Mouse (Mus musculus) thymus, postnatal 10 days (tissue): ENCODE results near the gene Ddah2.
A peak's percentile ranks its signal among the peaks of the same experiment; 100 is the strongest.

ENCODE experiments used
- DNase-seq, 2 experiments: peaks; one replicate each; pipeline ENCODE4 v3.0.0; 2021; ENCODE audit warnings: low spot score in 2 of 2

Ddah2 gene

DNA sequence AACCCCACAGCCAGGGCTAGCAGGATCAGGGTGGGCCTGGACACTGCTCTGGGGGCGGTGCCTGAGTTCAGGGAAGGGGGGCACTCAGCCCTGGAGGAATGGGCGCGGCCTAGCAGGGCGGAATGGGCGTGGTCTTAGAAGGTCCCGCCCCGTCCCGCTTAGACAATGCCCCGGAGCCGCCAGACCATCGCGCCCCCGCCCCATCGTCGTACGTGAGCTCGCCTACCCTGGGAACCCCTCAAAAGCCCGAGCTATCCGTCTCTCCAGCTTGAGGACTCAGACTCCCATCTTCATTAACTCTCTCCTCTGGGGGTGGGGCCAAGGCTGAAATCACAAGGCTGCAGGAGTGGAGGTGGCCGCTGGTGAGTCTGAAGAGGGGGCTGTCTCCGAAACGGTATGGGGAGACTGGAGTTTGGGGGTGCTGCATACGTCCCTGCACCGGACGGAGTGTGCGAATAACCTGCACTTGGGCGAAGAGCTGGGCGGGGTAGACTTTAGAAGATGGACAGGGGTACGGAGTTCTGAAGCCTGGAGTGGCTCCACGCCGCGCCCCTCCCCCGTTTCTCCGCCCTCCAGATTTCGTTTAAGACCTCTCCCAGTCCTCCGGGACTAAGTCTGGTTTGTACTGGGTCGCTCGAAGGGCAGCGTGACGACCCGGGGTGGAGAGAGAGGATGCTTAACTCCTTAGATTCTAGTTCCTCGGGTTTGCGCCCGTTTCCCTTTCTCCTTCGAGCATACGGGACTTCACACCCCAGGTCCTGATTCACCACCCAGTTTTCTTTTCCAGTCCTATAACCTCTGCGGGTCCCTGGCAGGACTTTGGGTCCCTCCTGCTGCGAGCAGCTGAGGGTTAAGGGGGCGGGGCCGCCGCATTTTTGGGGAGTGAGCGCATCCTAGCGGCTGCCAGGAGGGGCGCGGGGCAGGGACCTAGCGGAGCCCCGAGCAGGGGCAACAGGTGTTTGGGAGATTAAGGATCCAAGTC, at the start of gene Ddah2:
TSS of gene Ddah2 (plus strand) at position 125 of the 982 bp plus-strand sequence.
- peak; percentile 84 to 94 for DNase-seq

DNA sequence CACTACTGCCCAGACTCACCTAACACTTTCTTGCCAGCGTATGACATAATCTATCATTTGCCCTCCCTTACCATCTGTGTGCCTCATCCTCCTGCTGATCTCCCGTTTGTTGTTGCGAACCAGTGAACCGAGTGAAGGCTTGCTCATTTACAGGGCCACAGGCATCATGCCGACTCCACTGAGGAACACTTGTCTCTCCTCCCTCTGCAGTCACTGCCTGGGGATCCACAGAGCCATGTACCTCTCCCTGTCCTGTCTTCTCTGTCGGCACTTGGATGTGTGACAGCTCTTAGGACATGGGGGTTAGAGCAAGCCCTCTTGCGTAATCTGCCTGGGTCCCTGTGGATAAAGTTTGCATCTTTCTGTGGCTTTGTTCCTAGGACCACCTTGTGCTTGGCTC, 49.2 kb upstream of the Ddah2 start:
- no peak for DNase-seq

DNA sequence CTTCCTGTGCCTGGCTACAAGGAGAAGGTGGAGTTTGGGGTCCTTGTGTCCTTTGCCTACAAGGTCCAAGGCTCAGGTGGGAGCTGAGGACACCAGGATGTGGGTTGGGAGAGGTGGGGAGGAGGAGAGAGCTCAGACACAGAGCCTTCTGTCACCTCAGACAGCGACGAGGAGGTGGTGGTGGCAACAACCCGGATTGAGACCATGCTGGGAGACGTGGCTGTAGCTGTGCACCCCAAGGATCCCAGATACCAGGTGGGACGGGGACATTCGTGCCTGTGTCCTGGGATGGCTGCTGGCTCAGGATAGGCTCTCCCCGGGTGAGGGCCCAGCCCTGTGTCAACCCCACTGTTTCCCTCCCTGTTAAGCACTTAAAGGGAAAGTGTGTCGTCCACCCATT, 47.4 kb upstream of the Ddah2 start:
- DNase-seq, result no peak

DNA sequence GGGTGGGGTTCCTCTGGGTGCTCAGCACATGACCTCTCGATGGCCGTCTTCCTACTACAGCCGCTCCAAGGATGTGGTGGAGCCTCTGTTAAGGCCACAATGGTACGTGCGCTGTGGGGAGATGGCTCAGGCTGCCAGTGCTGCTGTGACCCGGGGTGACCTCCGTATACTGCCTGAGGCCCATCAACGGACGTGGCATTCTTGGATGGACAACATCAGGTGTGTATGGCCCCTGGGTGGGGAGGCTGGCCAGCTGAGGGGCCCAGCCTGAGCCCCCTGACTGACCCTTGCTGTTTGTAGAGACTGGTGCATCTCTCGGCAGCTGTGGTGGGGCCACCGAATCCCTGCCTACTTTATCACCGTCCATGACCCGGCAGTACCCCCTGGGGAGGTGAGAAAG, 46.4 kb upstream of the Ddah2 start:
- no peak for DNase-seq

DNA sequence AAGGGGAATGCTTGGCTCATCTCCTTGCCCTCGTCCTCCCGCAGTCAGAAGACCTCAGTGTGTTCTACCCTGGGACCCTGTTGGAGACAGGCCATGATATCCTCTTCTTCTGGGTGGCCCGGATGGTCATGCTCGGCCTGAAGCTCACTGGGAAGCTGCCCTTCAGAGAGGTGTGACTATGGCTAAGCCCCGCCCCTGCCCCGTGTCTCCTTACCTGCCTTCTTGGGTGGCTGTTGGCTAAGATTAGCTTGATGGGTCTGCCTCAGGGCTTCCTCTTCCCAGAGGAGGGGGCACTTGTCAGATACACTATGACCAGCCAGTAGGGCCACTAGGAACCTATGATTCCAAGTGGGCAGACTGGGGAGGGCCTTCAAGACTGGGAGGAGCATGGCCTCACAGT, 45.6 kb upstream of the Ddah2 start:
- DNase-seq, result no peak

DNA sequence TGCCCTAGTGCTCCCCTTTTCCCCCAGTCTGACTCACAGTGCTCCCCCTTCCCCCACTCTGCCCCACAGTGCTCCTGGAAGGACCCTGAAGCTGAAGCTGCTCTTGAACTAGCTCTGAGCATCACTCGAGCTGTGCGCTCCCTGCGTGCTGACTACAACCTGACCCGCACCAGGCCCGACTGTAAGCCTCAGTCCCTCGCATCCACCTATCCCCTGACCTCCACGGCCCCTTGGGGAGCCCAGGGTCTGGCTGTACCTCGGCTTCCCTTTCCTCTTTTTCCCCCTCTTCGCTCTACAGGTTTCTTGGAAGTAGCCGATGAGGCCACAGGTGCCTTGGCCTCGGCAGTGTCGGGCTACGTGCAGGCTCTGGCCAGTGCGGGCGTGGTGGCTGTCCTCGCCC, 43.5 kb upstream of the Ddah2 start:
- DNase-seq, result no peak

DNA sequence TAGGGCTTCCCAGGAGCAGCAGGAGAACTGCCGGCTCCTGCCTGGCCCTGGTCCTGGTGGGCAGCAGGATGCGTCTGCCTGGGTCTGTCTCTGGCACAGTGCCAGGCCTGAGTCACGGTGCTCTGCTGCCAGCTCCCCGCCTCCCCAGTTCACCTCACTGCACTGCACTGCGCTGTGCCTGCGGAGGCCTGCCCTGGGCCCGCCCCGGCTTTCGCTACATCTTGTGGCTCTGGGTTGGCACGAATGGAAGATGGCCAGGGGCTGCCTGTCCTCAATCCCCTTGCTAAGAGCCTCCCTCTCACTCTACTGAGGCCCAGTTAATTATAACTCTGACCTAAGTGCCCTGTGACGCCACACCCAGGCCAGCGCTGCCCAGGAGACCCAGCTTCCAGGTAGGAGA, 42.5 kb upstream of the Ddah2 start, which contains the start of gene Vwa7:
TSS of gene Vwa7 (plus strand) at position 204 of the 400 bp plus-strand sequence.
- no peak for DNase-seq

DNA sequence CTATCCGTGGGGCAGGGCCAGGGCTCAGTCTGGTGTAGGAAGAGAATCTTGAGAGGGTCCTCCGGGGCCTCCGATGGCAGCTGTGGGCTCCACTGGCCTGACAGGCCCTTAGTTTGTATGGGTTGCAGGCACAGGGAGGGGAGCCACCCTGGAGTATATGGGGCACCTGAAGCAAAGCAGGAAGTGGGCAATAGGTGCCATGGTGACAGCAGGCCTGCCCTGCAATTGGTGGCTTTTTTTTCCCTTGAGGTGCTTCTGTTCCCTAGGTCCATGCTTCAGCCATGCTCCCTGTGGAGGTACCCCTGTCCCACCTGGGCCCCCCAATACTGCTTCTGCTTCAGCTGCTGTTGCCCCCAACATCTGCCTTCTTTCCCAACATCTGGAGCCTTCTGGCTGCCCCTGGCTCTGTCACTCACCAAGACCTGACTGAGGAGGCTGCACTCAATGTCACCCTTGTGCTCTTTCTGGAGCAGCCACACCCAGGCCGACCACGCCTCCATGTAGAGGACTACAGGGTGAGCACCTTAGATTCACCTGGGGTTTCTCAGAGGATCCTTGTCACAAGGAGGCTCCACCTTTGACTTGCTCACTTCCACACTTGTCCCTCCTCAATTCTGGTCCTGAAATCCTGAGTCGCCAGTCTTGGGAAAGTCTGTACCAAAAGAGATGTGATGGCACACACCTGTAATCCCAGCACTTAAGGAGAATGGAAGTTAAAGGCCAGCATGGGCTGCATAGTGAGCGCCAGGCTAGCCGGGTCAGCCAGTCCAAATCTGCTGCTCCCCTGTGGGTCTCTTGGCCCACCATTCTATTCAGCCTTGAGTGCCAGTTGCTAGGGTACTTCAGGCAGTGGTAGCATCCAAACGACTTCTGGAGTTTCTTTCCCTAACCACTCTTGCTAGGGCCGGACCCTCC, 41.8 kb upstream of the Ddah2 start:
- DNase-seq, result no peak

DNA sequence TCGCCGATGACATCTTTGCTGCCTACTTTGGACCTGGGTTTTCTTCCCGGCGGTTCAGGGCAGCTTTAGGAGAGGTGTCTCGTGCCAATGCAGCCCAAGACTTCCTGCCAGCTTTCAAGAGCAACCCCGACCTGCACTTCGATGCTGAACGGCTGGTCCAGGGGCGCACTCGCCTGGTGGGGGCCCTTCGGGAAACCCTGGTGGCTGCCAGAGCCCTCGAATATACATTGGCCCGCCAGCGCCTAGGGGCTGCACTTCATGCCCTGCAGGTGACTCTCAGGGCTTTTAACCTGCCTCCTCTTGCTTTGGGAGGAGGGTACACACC, 41.2 kb upstream of the Ddah2 start:
- DNase-seq, result no peak

DNA sequence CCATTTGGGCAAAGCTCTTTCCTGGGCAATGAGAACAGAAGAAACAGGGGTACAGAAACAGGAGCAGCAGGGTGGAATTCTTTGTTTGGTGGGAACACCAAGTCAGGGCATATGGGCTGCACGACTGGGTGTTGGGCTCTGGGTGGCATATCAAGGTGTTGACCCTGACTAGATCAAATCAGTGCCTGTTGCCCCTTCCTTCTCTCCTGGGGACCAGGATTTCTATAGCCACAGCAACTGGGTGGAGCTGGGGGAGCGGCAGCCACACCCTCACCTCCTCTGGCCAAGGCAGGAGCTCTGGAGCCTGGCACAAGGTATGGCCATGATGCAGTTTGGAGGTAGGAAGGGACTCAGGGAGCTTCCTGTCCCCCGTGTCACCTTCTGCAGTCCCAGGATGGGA, 40.7 kb upstream of the Ddah2 start:
- no peak for DNase-seq

DNA sequence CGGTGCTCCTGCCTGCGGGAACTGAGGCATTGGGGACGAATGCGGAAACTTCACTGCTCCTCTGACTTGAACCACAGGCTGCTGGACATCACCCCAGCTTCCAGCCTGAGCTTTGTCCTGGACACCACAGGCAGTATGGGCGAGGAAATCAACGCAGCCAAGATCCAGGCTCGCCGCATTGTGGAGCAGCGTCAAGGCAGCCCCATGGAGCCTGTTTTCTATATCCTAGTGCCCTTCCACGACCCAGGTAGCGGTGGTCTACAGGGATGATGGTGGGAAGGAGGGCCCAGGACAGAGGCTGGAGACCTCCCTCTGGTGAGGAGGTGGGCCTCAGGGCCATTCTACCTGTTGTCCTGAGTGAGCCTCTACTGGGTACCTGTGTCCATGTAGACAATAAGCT, 38.9 kb upstream of the Ddah2 start:
- no peak for DNase-seq

DNA sequence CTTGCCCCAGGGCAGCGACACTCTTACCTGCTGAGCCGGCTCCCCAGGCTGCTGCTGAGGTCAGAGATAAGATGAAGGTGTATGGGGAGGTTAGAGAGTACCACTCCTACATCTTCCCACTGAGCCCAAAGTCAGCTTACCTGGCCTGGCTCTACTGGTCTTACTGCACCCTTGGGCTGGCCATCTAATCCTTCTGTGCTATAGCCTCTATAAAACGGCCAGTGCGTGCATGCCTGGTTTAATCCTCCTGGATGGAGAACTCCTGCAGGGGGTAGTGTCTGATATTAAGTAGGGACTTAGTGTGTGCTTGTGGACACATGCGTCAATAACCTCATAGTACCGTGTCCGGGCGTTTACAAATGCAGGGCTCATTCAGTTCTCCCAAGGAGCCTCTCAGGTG, 38.3 kb upstream of the Ddah2 start:
- DNase-seq, result no peak

DNA sequence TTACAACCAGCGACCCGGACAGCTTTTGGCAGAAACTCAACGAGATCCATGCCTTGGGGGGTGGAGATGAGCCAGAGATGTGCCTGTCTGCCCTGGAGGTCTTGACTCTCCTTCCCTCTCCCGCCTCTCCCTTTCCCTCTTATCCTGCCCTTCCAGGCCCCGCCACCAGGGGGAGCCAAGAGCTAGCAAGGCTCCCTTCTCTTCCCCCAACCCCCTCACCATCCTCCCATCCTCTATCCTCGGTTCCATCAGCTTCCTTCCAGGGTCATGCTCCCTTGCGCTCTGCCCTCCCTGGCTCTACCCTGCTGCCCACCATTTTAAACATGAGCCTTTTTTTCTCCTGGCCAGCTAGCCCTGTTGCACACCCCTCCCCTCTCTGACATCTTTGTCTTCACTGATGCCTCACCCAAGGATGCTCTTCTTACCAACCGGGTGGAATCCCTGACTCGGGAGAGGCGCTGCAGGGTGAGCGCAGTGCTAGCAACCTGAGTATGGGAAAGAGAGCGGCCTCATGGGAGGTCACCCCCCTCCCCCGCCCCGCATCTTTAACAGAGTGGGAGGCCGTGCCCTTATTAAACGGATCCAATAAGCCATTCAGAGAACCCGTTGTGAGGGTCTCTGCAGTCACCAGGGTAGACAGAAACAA, 37.5 kb upstream of the Ddah2 start:
- DNase-seq, result peak; percentile 81 to 96

DNA sequence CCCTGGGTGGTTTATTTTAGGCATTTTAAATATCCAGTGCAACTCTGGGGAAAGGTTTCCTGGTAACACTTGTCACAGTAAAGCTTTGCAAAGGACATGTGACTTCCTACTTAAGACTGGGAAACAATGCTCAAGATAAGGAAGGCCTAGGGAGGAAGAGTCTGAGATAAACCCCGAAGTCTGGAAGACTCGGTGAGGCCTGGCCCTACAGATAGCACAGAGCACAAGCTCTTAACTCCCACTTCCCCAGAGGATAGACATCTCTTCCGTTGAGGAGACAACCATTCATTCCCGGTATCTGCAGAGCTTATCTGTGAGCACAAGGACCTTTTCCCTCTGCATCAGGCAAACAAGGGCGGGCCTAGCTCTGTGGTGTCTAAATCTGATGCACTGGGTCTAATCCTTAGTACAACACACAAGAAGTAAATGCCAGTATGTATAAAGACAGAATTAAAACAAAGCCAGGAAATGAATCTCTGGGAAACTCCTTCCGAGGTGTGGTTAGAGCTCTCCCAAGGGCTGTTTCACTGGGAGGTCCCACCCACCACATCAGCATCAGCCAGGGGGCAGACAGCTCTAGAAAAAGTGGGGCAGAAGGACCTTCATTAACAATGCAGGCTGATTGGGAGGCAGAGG, 36.9 kb upstream of the Ddah2 start:
- DNase-seq, result no peak

DNA sequence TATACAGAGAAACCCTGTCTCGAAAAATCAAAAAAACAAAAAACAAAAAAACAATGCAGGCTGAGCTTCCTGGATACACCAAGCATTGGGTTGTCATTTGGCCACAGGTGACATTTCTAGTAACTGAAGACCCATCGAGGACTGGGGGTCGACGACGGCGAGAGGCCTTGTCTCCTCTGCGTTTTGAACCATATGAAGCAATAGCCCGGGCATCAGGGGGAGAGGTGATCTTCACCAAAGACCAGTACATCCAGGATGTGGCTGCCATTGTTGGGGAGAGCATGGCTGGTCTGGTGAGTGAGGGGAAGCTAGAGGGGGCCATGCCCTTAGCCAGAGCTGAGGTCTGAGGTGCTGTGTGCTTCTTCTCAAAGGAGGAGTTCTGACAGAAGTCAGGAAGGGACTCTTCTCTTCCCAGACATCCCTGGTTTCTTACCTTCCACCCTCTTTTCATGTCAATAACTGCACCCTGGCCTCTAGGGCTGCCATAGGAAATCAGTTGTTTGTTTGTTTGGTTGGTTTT, 36.2 kb upstream of the Ddah2 start:
- DNase-seq, result no peak

DNA sequence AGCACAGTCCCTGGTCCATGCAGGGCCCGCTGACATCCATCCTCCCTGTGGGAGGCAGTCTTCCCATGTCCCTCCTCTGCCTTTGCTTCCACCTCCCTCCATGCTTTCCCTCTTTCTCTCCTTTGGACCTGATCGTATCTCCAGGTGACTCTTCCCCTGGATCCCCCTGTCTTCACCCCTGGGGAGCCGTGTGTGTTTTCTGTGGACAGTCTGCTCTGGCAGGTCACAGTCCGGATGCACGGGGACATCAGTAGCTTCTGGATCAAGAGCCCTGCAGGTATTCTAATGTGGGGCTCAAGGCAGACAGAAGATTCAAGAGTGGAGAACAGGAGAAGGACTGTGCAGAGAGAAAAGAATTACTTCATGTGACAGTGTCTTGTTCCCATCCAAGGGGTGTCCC, 35.6 kb upstream of the Ddah2 start:
- DNase-seq, result no peak

DNA sequence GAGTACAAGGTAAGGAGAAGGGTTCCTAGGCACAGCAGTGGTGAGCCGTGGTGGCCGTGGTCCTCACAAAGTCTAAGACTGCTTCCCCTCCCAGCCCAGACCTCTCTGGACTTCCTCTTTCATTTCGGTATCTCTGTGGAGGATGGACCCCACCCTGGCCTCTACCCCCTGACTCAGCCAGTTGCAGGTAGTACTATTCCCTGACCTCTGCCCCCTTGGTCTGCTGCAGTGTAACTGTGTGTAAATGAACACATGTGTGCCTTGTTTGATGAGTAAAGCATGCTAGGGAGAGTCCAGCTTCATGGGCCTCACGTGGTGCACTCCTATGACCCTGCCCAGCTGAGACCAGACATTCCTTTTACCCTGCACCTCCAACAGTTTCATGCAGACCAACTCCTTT, 35.1 kb upstream of the Ddah2 start:
- no peak for DNase-seq

DNA sequence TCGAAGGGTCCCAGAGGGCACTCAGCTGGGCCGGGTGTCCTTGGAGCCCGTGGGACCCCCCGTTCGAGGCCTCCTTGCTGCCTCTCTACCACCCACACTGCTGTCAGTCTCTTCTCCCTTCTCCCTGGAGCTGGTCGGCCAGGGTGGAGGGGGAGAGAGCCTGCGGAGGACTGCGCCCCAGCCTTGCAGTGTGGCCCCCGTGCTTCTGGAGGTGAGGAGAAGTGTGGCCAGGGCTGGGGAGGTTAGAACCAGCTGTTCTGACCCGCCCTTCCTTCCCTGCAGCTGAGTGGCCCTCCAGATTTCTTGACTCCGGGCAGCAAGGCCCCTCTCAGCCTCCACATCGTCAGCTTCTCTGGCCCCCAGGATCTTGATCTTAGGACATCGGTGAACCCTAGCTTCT, 34.6 kb upstream of the Ddah2 start:
- DNase-seq, result no peak

DNA sequence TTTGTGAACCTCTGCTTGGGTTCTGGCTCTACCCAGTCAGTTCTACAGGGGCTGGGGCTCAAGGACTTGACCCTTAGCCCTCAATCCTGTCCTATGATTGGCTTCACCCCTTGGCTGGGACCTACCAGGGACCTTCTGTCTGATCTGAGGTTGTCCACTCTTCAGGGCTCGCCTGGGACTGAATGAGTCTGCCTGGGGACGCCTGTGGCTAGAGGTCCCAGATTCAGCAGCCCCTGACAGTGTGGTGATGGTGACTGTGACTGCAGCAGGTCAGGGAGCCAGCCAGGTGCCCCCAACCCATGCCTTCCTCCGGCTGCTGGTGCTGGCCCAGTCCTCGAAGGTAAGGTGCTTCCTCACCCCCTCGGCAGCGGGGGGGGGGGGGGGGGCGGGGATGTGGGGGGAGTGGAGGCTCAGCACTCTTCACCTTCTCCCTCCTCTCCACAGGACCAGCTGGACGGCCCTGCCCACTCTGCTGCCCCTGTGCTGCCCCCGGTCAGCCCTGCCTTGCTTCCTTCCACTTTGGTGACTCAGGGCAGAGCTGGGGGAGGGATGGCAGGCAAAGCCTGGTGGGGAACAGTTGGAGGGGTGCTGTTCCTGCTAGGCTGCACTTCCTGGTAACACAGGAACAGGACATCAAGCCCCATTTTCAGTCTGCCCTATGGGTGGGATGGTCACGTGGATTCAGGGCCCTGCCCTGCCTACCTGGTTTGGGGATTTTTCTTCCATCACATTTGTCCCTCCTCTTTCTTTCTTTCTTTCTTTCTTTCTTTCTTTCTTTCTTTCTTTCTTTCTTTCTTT, 33.9 kb upstream of the Ddah2 start:
- no peak for DNase-seq

DNA sequence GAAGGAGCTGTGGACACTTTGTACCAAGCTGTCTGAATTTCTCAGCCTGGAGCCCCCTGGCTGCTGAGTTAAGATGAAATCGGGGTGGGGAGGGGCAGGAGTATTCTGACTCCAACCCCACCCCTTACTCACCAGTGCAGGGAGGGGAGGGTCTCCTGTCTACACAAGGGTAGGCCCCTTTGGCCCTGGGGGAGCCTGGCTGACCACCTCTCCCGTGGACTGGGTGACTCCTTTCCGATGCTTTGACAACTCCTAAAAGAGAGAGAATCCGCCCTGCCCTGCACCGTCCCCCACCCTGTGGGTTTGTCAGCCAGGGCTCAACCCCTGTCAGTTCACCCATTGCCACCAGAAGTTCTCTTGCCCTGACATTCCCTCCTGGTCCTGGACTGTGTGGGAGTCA, 32.6 kb upstream of the Ddah2 start:
- no peak for DNase-seq
